Mouse (Mus musculus) heart, embryonic 10.5 days (tissue): ENCODE data around the gene Tcf21. TPM values are rescaled to one million over a fixed set of nuclear protein-coding genes. Genes with fewer than 3 reads are reported as not detected.

ENCODE experiments used
- DNase-seq: peaks from one replicate; pipeline ENCODE4 v3.0.0-alpha.2; 2017; ENCODE audit warnings: low spot score
- H3K27ac ChIP-seq: fragments of 300-500 bp; sonication (generic); 2 replicates; pipeline ENCODE4 v1.5.1; 2016; ENCODE audit warnings: mild to moderate bottlenecking
- H3K27me3 ChIP-seq: fragments of 300-500 bp; sonication (generic); 2 replicates; pipeline ENCODE4 v1.6.1; 2016; ENCODE audit warnings: mild to moderate bottlenecking; ENCODE audit not compliant: poor library complexity, insufficient read depth, severe bottlenecking
- H3K36me3 ChIP-seq: fragments of 300-500 bp; sonication (generic); 2 replicates; pipeline ENCODE4 v1.6.1; 2016; ENCODE audit warnings: mild to moderate bottlenecking, moderate library complexity
- H3K4me1 ChIP-seq: fragments of 300-500 bp; sonication (generic); 2 replicates; pipeline ENCODE4 v1.6.1; 2016; ENCODE audit warnings: mild to moderate bottlenecking
- H3K4me3 ChIP-seq: fragments of 300-500 bp; sonication (generic); 2 replicates; pipeline ENCODE4 v1.5.1; 2016; ENCODE audit warnings: mild to moderate bottlenecking, moderate library complexity
- H3K9me3 ChIP-seq: fragments of 300-500 bp; sonication (generic); 2 replicates; pipeline ENCODE4 v1.6.1; 2016; ENCODE audit warnings: mild to moderate bottlenecking, moderate library complexity
- WGBS: fragments of 180-500 bp; shearing (Covaris S2); methylation state at CpG from one replicate; pipeline ENCODE4 v1.1.7; 2016; 5-methylcytosine and 5-hydroxymethylcytosine counted together
- polyA plus RNA-seq: library from polyadenylated mRNA; unstranded; fragments of >200 nt; fragmentation: Nextera tagmentation; extraction: Ambion mirVana; gene quantifications from 2 replicates; pipeline ENCODE4 v1.2.1, GENCODE M21; 2016

Gene Tcf21
- polyA plus RNA-seq, result 64.0 and 75.4 TPM in 2 replicates

GRCm38 (mm10) chr10:22819871-22820590, at the start of gene Tcf21:
Gene Tcf21, minus strand, starts transcription at chr10:22820174.
- WGBS, result 3% methylated on average over 20 of the region's 20 CpGs
- H3K36me3 ChIP-seq, result no peaks in the 10 kb centered on the region
- peaks cover 18% of the 10 kb centered on the region for H3K4me1 ChIP-seq
- H3K27me3 ChIP-seq, result peaks cover 74% of the 10 kb centered on the region
- no peaks in the 10 kb centered on the region for H3K9me3 ChIP-seq
- peak within 1 kb of the TSS; percentile 70 for H3K4me3 ChIP-seq
- peak within 1 kb of the TSS; percentile 88 for H3K27ac ChIP-seq
- peak; percentile 81 for DNase-seq

GRCm38 (mm10) chr10:22868386-22868918, 48.5 kb upstream of the Tcf21 start:
- no peaks in the 10 kb centered on the region for H3K27me3 ChIP-seq
- no peak overlapping the region for H3K4me3 ChIP-seq
- WGBS, result 32% methylated on average over 8 of the region's 8 CpGs
- DNase-seq, result peak; percentile 77
- H3K4me1 ChIP-seq, result peaks cover 16% of the 10 kb centered on the region
- H3K27ac ChIP-seq, result peak overlapping the region; percentile 22; the same call in 1 of the 2 replicates
- H3K9me3 ChIP-seq, result no peaks in the 10 kb centered on the region
- H3K36me3 ChIP-seq, result no peaks in the 10 kb centered on the region

- H3K27me3 ChIP-seq, result no peaks in the 10 kb centered on the region
- no peaks in the 10 kb centered on the region for H3K36me3 ChIP-seq
- no peaks in the 10 kb centered on the region for H3K9me3 ChIP-seq
- DNase-seq, result no peak
- peaks cover 7% of the 10 kb centered on the region for H3K4me1 ChIP-seq
- 82% methylated on average over 2 of the region's 2 CpGs for WGBS
- H3K4me3 ChIP-seq, result no peak overlapping the region
- no peak overlapping the region for H3K27ac ChIP-seq
Observed at GRCm38 (mm10) chr10:22867210-22867609, 47.2 kb upstream of the Tcf21 start.

DNA sequence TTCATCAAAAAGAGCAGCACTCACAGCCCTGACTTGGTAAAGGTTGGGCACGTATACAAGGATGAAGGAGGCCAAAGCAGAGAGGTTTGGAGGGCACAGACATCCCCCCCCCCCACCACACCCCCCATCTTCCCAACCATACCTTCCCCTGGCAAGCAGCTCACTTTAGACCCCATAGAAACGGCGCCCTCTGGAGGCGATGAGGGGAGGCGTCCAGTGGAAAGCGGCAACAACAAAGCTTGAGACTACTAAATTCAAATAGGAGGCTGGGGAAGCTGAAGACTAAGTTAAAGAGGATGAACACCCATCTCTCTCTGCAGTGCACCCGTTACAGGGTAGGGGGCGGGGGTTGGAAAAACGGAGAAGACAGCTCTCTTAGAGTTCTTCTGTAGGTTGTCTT, 38.1 kb upstream of the Tcf21 start:
- WGBS, result 28% methylated on average over 9 of the region's 9 CpGs
- Histone ChIP-seq H3K9me3 (no peaks in the 10 kb centered on the region), H3K27me3 (no peaks in the 10 kb centered on the region), H3K27ac (no peak overlapping the region), H3K4me3 (no peak overlapping the region), H3K4me1 (peaks cover 6% of the 10 kb centered on the region), H3K36me3 (no peaks in the 10 kb centered on the region)
- DNase-seq, result no peak

DNA sequence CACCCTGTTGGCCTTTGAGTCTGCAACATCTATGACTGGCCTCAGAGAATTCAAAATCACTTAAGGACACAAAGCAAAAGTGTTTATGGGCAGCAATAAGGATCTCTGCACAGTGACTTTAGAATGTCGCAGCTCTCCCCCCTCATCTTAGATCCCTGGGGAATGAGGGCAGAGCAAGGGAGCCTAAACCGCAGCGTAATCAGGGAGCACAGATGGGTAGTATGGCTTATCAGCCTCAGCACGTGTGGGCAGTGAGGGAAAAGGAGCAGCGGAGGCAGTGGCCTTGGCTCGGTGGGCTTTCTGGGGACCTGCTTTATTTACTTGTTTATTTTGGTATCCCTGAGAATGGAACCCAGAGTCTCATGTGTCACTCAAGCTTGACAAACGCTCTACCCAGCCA, 34.4 kb upstream of the Tcf21 start:
- WGBS, result 12% methylated on average over 7 of the region's 7 CpGs
- H3K4me3 ChIP-seq, result no peak overlapping the region
- peaks cover 6% of the 10 kb centered on the region for H3K4me1 ChIP-seq
- no peak overlapping the region for H3K27ac ChIP-seq
- H3K36me3 ChIP-seq, result no peaks in the 10 kb centered on the region
- no peaks in the 10 kb centered on the region for H3K27me3 ChIP-seq
- no peak for DNase-seq
- H3K9me3 ChIP-seq, result no peaks in the 10 kb centered on the region

DNA sequence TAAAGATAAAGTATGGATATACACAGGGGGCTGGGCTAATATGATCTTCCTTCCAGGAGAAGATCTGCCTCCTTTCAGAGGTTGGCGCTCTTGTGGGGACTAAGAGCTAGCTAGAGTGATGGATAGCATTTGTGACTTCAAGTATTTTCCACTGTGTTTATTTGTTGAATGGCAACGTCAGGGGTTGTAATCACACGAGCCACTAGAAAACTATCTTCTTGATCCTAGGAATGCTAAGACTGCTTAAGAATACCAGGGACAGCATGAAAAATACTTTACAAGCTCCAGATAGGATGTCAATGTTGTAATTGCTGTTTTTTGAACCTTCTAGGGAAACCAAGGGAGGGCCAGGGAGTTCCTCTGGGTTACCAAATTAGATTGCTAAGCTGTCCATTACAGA, 25.4 kb upstream of the Tcf21 start:
- Histone ChIP-seq H3K36me3 (no peaks in the 10 kb centered on the region), H3K27ac (no peak overlapping the region), H3K4me1 (peaks cover 13% of the 10 kb centered on the region), H3K4me3 (no peak overlapping the region), H3K27me3 (peaks cover 31% of the 10 kb centered on the region), H3K9me3 (no peaks in the 10 kb centered on the region)
- 10% methylated on average over 3 of the region's 3 CpGs for WGBS
- no peak for DNase-seq

GRCm38 (mm10) chr10:22844731-22845130, 24.8 kb upstream of the Tcf21 start:
- WGBS, result 20% methylated on average over 10 of the region's 10 CpGs
- Histone ChIP-seq H3K36me3 (no peaks in the 10 kb centered on the region), H3K4me1 (peaks cover 13% of the 10 kb centered on the region), H3K27me3 (peaks cover 32% of the 10 kb centered on the region), H3K4me3 (no peak overlapping the region), H3K9me3 (no peaks in the 10 kb centered on the region), H3K27ac (no peak overlapping the region)
- DNase-seq, result no peak

GRCm38 (mm10) chr10:22843440-22844361, 23.7 kb upstream of the Tcf21 start:
- Histone ChIP-seq H3K27ac (peak overlapping the region; percentile 63), H3K9me3 (no peaks in the 10 kb centered on the region), H3K4me1 (peaks cover 13% of the 10 kb centered on the region), H3K27me3 (peaks cover 32% of the 10 kb centered on the region), H3K36me3 (no peaks in the 10 kb centered on the region), H3K4me3 (peak overlapping the region; percentile 58)
- WGBS, result under 1% methylated on average over 26 of the region's 26 CpGs
- no peak for DNase-seq

DNA sequence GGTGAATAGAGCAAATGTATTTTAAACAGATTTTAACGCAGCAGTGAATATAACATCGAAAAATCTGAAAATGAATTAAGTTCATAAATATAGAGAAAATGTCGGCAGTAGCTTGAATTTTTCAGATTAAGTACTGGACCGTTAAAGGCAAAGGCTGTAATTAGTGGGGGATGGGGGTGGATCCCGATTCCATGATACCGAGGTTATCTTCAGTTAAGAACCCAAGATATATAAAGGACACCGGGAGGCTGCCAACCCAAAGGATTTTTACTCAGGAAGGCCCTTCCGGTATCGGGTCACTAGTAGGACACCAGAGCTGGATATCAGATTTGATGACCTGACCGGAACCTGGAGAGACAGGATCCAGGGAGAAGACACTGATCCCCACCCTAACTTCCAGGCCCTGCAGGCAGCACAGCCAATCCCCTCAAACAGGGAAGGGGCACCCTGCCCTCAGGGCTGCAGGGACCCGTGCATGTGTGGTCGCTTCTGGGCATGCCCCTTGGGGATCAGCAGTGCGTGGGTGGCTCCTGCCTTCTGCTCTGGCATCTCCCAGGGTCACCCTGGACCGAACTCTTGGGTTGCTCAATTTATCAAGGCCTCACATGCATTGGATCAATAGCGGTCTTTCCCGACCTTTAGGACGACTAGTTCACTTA, 22.9 kb upstream of the Tcf21 start:
- no peaks in the 10 kb centered on the region for H3K36me3 ChIP-seq
- H3K9me3 ChIP-seq, result no peaks in the 10 kb centered on the region
- peak overlapping the region; percentile 58 for H3K4me3 ChIP-seq
- peaks cover 32% of the 10 kb centered on the region for H3K27me3 ChIP-seq
- H3K27ac ChIP-seq, result peak overlapping the region; percentile 63
- no peak for DNase-seq
- WGBS, result 4% methylated on average over 17 of the region's 17 CpGs
- H3K4me1 ChIP-seq, result peaks cover 13% of the 10 kb centered on the region

DNA sequence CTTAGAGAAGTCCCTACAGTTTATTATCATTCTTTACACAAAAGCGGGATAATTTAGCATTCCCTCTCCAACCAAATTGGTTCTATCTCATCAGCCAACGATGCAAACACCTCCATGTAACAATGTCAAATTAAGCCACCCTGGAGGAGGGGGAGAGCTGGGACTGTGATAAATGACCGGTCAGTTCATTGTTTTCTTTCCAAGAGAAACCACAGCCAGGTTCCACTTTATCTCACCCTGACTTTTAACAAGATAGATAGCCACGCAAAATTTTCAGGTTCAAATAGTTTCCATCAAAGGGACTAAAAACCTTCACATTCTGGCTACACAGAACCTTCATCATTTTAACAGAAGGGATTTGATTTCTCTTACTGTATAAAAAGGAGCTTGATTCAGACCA, 22.1 kb upstream of the Tcf21 start:
- WGBS, result 6% methylated on average over 4 of the region's 4 CpGs
- H3K4me1 ChIP-seq, result peaks cover 13% of the 10 kb centered on the region
- H3K4me3 ChIP-seq, result no peak overlapping the region
- H3K27me3 ChIP-seq, result peaks cover 32% of the 10 kb centered on the region
- DNase-seq, result no peak
- H3K27ac ChIP-seq, result no peak overlapping the region
- no peaks in the 10 kb centered on the region for H3K9me3 ChIP-seq
- H3K36me3 ChIP-seq, result no peaks in the 10 kb centered on the region

- WGBS, result 76% methylated on average over 2 of the region's 2 CpGs
- Histone ChIP-seq H3K4me3 (no peak overlapping the region), H3K36me3 (no peaks in the 10 kb centered on the region), H3K9me3 (no peaks in the 10 kb centered on the region), H3K27me3 (peaks cover 29% of the 10 kb centered on the region), H3K27ac (no peak overlapping the region), H3K4me1 (no peaks in the 10 kb centered on the region)
- no peak for DNase-seq
Observed at GRCm38 (mm10) chr10:22826244-22826643, 6.3 kb upstream of the Tcf21 start.

GRCm38 (mm10) chr10:22822896-22823295, 2.9 kb upstream of the Tcf21 start:
- Histone ChIP-seq H3K9me3 (no peaks in the 10 kb centered on the region), H3K36me3 (no peaks in the 10 kb centered on the region), H3K27ac (no peak overlapping the region), H3K27me3 (peaks cover 54% of the 10 kb centered on the region), H3K4me1 (peaks cover 13% of the 10 kb centered on the region), H3K4me3 (no peak overlapping the region)
- WGBS, result 22% methylated on average over 6 of the region's 6 CpGs
- no peak for DNase-seq
